Mouse (Mus musculus): ENCODE measurements around the gene E2f4. TPM values are rescaled to one million over a fixed set of nuclear protein-coding genes. Genes with fewer than 3 reads are reported as not detected.

E2f4 gene
- 15.0 TPM for polyA plus RNA-seq (2015; fragmentation: Illumina TruSeq; extraction: RNeasy Lipid Tissue Mini Kit (QIAGEN cat#74804); ENCODE audit: insufficient read depth, low read depth, low replicate concordance)

GRCm38 (mm10) chr8:105297511-105298192 is at the start of gene E2f4:
TSS of gene E2f4 (plus strand) at chr8:105297663.

GRCm38 (mm10) chr8:105254966-105255350 is 42.5 kb upstream of the E2f4 start, which contains the start of gene B3gnt9:
TSS of gene B3gnt9 (minus strand) at chr8:105255153.

GRCm38 (mm10) chr8:105264024-105264982 is 33.2 kb upstream of the E2f4 start, which contains the start of the genes Tradd and Fbxl8:
TSS of gene Tradd (minus strand) at chr8:105264609.
TSS of gene Fbxl8 (plus strand) at chr8:105264648.

GRCm38 (mm10) chr8:105269461-105269947 is 28.0 kb upstream of the E2f4 start, which contains the start of gene Hsf4:
TSS of gene Hsf4 (plus strand) at chr8:105269801.

GRCm38 (mm10) chr8:105275840-105276239 is 21.6 kb upstream of the E2f4 start, which contains the start of gene Nol3:
TSS of gene Nol3 (plus strand) at chr8:105276140.

GRCm38 (mm10) chr8:105289805-105290460 is 7.5 kb upstream of the E2f4 start, which contains the start of gene 4931428F04Rik:
TSS of gene 4931428F04Rik (minus strand) at chr8:105289864.

GRCm38 (mm10) chr8:105295895-105296573 is 1.4 kb upstream of the E2f4 start, which contains the start of gene Exoc3l:
TSS of gene Exoc3l (minus strand) at chr8:105296101.

GRCm38 (mm10) chr8:105305211-105306145 is 8.0 kb downstream of the E2f4 start, which contains the start of gene Elmo3:
TSS of gene Elmo3 (plus strand) at chr8:105305601.

GRCm38 (mm10) chr8:105326141-105326672 is 28.7 kb downstream of the E2f4 start, which contains the start of the genes Lrrc29 and Tmem208:
TSS of gene Lrrc29 (minus strand) at chr8:105326278.
TSS of gene Tmem208 (plus strand) at chr8:105326354.

GRCm38 (mm10) chr8:105347428-105348221 is 50.2 kb downstream of the E2f4 start, which contains the start of gene Fhod1:
TSS of gene Fhod1 (minus strand) at chr8:105347953.

GRCm38 (mm10) chr8:105348450-105349095 is 51.1 kb downstream of the E2f4 start, which contains the start of gene Slc9a5:
TSS of gene Slc9a5 (plus strand) at chr8:105348843.

Other genes starting within 250 kb of the E2f4 start
- gene Ces3a, start 249.1 kb upstream of the E2f4 start, polyA plus RNA-seq (2015; fragmentation: Illumina TruSeq; extraction: RNeasy Lipid Tissue Mini Kit (QIAGEN cat#74804); ENCODE audit: insufficient read depth, low read depth, low replicate concordance) = not detected
- not detected for gene Ces3b, start 213.9 kb upstream of the E2f4 start, polyA plus RNA-seq (2015; fragmentation: Illumina TruSeq; extraction: RNeasy Lipid Tissue Mini Kit (QIAGEN cat#74804); ENCODE audit: insufficient read depth, low read depth, low replicate concordance)
- not detected for gene Ces4a, start 165.9 kb upstream of the E2f4 start, polyA plus RNA-seq (2015; fragmentation: Illumina TruSeq; extraction: RNeasy Lipid Tissue Mini Kit (QIAGEN cat#74804); ENCODE audit: insufficient read depth, low read depth, low replicate concordance)
- gene Cbfb, start 127.0 kb upstream of the E2f4 start, polyA plus RNA-seq (2015; fragmentation: Illumina TruSeq; extraction: RNeasy Lipid Tissue Mini Kit (QIAGEN cat#74804); ENCODE audit: insufficient read depth, low read depth, low replicate concordance) = 4.9 TPM
- 9.7 TPM for gene D230025D16Rik, start 72.5 kb upstream of the E2f4 start, polyA plus RNA-seq (2015; fragmentation: Illumina TruSeq; extraction: RNeasy Lipid Tissue Mini Kit (QIAGEN cat#74804); ENCODE audit: insufficient read depth, low read depth, low replicate concordance)
- gene B3gnt9, start 42.5 kb upstream of the E2f4 start, polyA plus RNA-seq (2015; fragmentation: Illumina TruSeq; extraction: RNeasy Lipid Tissue Mini Kit (QIAGEN cat#74804); ENCODE audit: insufficient read depth, low read depth, low replicate concordance) = 3.1 TPM
- gene Tradd, start 33.1 kb upstream of the E2f4 start, polyA plus RNA-seq (2015; fragmentation: Illumina TruSeq; extraction: RNeasy Lipid Tissue Mini Kit (QIAGEN cat#74804); ENCODE audit: insufficient read depth, low read depth, low replicate concordance) = 5.1 TPM
- 1.3 TPM for gene Fbxl8, start 33.0 kb upstream of the E2f4 start, polyA plus RNA-seq (2015; fragmentation: Illumina TruSeq; extraction: RNeasy Lipid Tissue Mini Kit (QIAGEN cat#74804); ENCODE audit: insufficient read depth, low read depth, low replicate concordance)
- gene Hsf4, start 27.9 kb upstream of the E2f4 start, polyA plus RNA-seq (2015; fragmentation: Illumina TruSeq; extraction: RNeasy Lipid Tissue Mini Kit (QIAGEN cat#74804); ENCODE audit: insufficient read depth, low read depth, low replicate concordance) = 2.9 TPM
- gene Nol3, start 21.5 kb upstream of the E2f4 start, polyA plus RNA-seq (2015; fragmentation: Illumina TruSeq; extraction: RNeasy Lipid Tissue Mini Kit (QIAGEN cat#74804); ENCODE audit: insufficient read depth, low read depth, low replicate concordance) = 0.33 TPM
- gene 4931428F04Rik, start 7.8 kb upstream of the E2f4 start, polyA plus RNA-seq (2015; fragmentation: Illumina TruSeq; extraction: RNeasy Lipid Tissue Mini Kit (QIAGEN cat#74804); ENCODE audit: insufficient read depth, low read depth, low replicate concordance) = 0.63 TPM
- gene Exoc3l, start 1.6 kb upstream of the E2f4 start, polyA plus RNA-seq (2015; fragmentation: Illumina TruSeq; extraction: RNeasy Lipid Tissue Mini Kit (QIAGEN cat#74804); ENCODE audit: insufficient read depth, low read depth, low replicate concordance) = 5.2 TPM
- gene Elmo3, start 7.9 kb downstream of the E2f4 start, polyA plus RNA-seq (2015; fragmentation: Illumina TruSeq; extraction: RNeasy Lipid Tissue Mini Kit (QIAGEN cat#74804); ENCODE audit: insufficient read depth, low read depth, low replicate concordance) = 15.3 TPM
- gene Lrrc29, start 28.6 kb downstream of the E2f4 start, polyA plus RNA-seq (2015; fragmentation: Illumina TruSeq; extraction: RNeasy Lipid Tissue Mini Kit (QIAGEN cat#74804); ENCODE audit: insufficient read depth, low read depth, low replicate concordance) = 2.0 TPM
- 35.7 TPM for gene Tmem208, start 28.7 kb downstream of the E2f4 start, polyA plus RNA-seq (2015; fragmentation: Illumina TruSeq; extraction: RNeasy Lipid Tissue Mini Kit (QIAGEN cat#74804); ENCODE audit: insufficient read depth, low read depth, low replicate concordance)
- gene Fhod1, start 50.3 kb downstream of the E2f4 start, polyA plus RNA-seq (2015; fragmentation: Illumina TruSeq; extraction: RNeasy Lipid Tissue Mini Kit (QIAGEN cat#74804); ENCODE audit: insufficient read depth, low read depth, low replicate concordance) = 7.3 TPM
- gene Slc9a5, start 51.2 kb downstream of the E2f4 start, polyA plus RNA-seq (2015; fragmentation: Illumina TruSeq; extraction: RNeasy Lipid Tissue Mini Kit (QIAGEN cat#74804); ENCODE audit: insufficient read depth, low read depth, low replicate concordance) = 0.61 TPM
- gene Plekhg4, start 75.6 kb downstream of the E2f4 start, polyA plus RNA-seq (2015; fragmentation: Illumina TruSeq; extraction: RNeasy Lipid Tissue Mini Kit (QIAGEN cat#74804); ENCODE audit: insufficient read depth, low read depth, low replicate concordance) = not detected
- not detected for gene Kctd19, start 115.8 kb downstream of the E2f4 start, polyA plus RNA-seq (2015; fragmentation: Illumina TruSeq; extraction: RNeasy Lipid Tissue Mini Kit (QIAGEN cat#74804); ENCODE audit: insufficient read depth, low read depth, low replicate concordance)
- 1.6 TPM for gene Lrrc36, start 115.9 kb downstream of the E2f4 start, polyA plus RNA-seq (2015; fragmentation: Illumina TruSeq; extraction: RNeasy Lipid Tissue Mini Kit (QIAGEN cat#74804); ENCODE audit: insufficient read depth, low read depth, low replicate concordance)
- 31.3 TPM for gene Tppp3, start 173.9 kb downstream of the E2f4 start, polyA plus RNA-seq (2015; fragmentation: Illumina TruSeq; extraction: RNeasy Lipid Tissue Mini Kit (QIAGEN cat#74804); ENCODE audit: insufficient read depth, low read depth, low replicate concordance)
- gene Zdhhc1, start 199.2 kb downstream of the E2f4 start, polyA plus RNA-seq (2015; fragmentation: Illumina TruSeq; extraction: RNeasy Lipid Tissue Mini Kit (QIAGEN cat#74804); ENCODE audit: insufficient read depth, low read depth, low replicate concordance) = 13.1 TPM
- not detected for gene Hsd11b2, start 221.1 kb downstream of the E2f4 start, polyA plus RNA-seq (2015; fragmentation: Illumina TruSeq; extraction: RNeasy Lipid Tissue Mini Kit (QIAGEN cat#74804); ENCODE audit: insufficient read depth, low read depth, low replicate concordance)